Comparison of ENCODE assay signal across 22 mouse cellular contexts in genomic region chr11:101179306-101179705, GRCm38 (mm10). TPM values are rescaled to one million over a fixed set of nuclear protein-coding genes. Genes with fewer than 3 reads are reported as not detected.
DNase-seq lines count a peak whose midpoint lies in the region.
"Had no signal": no experiment of that assay in that cellular context is flagged by ENCODE, and none has a peak within 500 bp of the region (broad histone marks: within the 10 kb centered on the region; RNA-seq: fewer than 3 reads in every experiment).

No protein-coding gene starts in this region.

- peak; percentile 89 for DNase-seq in heart, adult 11 months
- no peak for DNase-seq in heart, postnatal 14 days
- DNase-seq in R1 (ENCODE audit: low read depth, low spot score) = peak; percentile 43
- DNase-seq in cerebellum, adult 9-10 months = peak; percentile 84
- DNase-seq in induced T-regulatory cell, adult 2 months (ENCODE audit: low read depth) = peak; percentile 10
- no peak for DNase-seq in thymus, postnatal 0 days (ENCODE audit: low spot score)
- DNase-seq in gastrocnemius, adult 8-10 months (ENCODE audit: low spot score in 2 of 2) = no peak
- DNase-seq: adrenal gland, adult 2 months; gastrocnemius, postnatal 36 days; heart, postnatal 36 days; kidney, adult 11 months; kidney, postnatal 36 days; layer of hippocampus, adult 9-11 months; left cerebral cortex, postnatal 4 days; liver; lung, postnatal 36 days; midbrain, embryonic 14.5 days; right cerebral cortex, postnatal 25 days; spleen, adult 18-20 months; thymus, postnatal 4 days had no signal

- intact Hi-C loops in heart, postnatal 14 days (cut with DNase I) = loop anchor here (10.0 kb wide), 1 partner anchor 285 kb away; no protein-coding TSS in a partner anchor

RNA-seq across cellular contexts. Expression of gene Ccr10, which starts 4.1 kb away (rescaled TPM):
- not detected for total RNA-seq in heart, postnatal 14 days (2021)
- 1.7 and 1.8 TPM in 2 replicates for polyA plus RNA-seq in thymus, postnatal 0 days (2015; fragmentation: Nextera tagmentation; extraction: Ambion mirVana)
- total RNA-seq in gastrocnemius, adult 8-10 months (2022) = not detected
- total RNA-seq: G1E; gastrocnemius, postnatal 36 days; left cerebral cortex, postnatal 4 days had no signal
- polyA plus RNA-seq: G1E; heart, embryonic 14.5 days; midbrain, embryonic 14.5 days had no signal

RNA-seq across cellular contexts. Expression of gene Plekhh3, which starts 8.2 kb away (rescaled TPM):
- 10 to 100 TPM; 26.6 to 26.9 TPM for total RNA-seq in heart, postnatal 14 days (2021)
- polyA plus RNA-seq in thymus, postnatal 0 days (2015; fragmentation: Nextera tagmentation; extraction: Ambion mirVana) = 2.4 and 2.8 TPM in 2 replicates
- 10 to 100 TPM; 25.6 to 38.5 (median 33.9) TPM for total RNA-seq in gastrocnemius, adult 8-10 months (2022)

RNA-seq across cellular contexts. Expression of gene Cntnap1, which starts 9.0 kb away (rescaled TPM):
- total RNA-seq in heart, postnatal 14 days (2021) = 1 to 10 TPM; 1.4 to 2.1 TPM
- 0.32 and 0.53 TPM in 2 replicates for polyA plus RNA-seq in thymus, postnatal 0 days (2015; fragmentation: Nextera tagmentation; extraction: Ambion mirVana)
- total RNA-seq in gastrocnemius, adult 8-10 months (2022) = 1 to 10 TPM in 1 of 4 experiments, under 1 TPM in 3; 0.67 to 1.3 (median 0.81) TPM

RNA-seq across cellular contexts. Expression of gene Tubg2, which starts 23.6 kb away (rescaled TPM):
- total RNA-seq in heart, postnatal 14 days (2021) = 1 to 10 TPM; 2.2 to 2.9 TPM
- polyA plus RNA-seq in thymus, postnatal 0 days (2015; fragmentation: Nextera tagmentation; extraction: Ambion mirVana) = 1.5 and 1.6 TPM in 2 replicates
- total RNA-seq in gastrocnemius, adult 8-10 months (2022) = 1 to 10 TPM; 2.9 to 3.6 (median 3.2) TPM
- total RNA-seq: G1E had no signal
- polyA plus RNA-seq: G1E had no signal

RNA-seq across cellular contexts. Expression of gene Ezh1, which starts 47.0 kb away (rescaled TPM):
- 10 to 100 TPM; 24.0 to 27.5 TPM for total RNA-seq in heart, postnatal 14 days (2021)
- 13.7 and 13.8 TPM in 2 replicates for polyA plus RNA-seq in thymus, postnatal 0 days (2015; fragmentation: Nextera tagmentation; extraction: Ambion mirVana)
- total RNA-seq in gastrocnemius, adult 8-10 months (2022) = 10 to 100 TPM; 24.3 to 31.0 (median 26.2) TPM

Comparison
In these comparisons a context has a peak if more than half of its experiments do, and no peak if none do; other contexts are left out.
1. DNase-seq: peak in heart, adult 11 months (single experiment), R1 (single experiment), cerebellum, adult 9-10 months (single experiment) and induced T-regulatory cell, adult 2 months (single experiment); none in heart, postnatal 14 days (0 of 2), thymus, postnatal 0 days (single experiment) and gastrocnemius, adult 8-10 months (0 of 2).